In genomic region chr16:75773222-75773621, GRCm38 (mm10) we compare ENCODE assay signal across 20 mouse cellular contexts. TPM values are rescaled to one million over a fixed set of nuclear protein-coding genes. Genes with fewer than 3 reads are reported as not detected.
DNase-seq lines count a peak whose midpoint lies in the region; ATAC-seq lines count a peak whose summit lies in the region.
"Had no signal": no experiment of that assay in that cellular context is flagged by ENCODE, and none has a peak within 500 bp of the region (broad histone marks: within the 10 kb centered on the region; RNA-seq: fewer than 3 reads in every experiment).

No protein-coding gene starts in this region.

- peak; percentile 9 for DNase-seq in layer of hippocampus, adult 11-12 months (ENCODE audit: low spot score)
- no peak for DNase-seq in layer of hippocampus, adult 9-10 months (ENCODE audit: low spot score)
- peak; percentile 9 to 11 for DNase-seq in right cerebral cortex, postnatal 36 days (ENCODE audit: low spot score in 2 of 2)
- no peak for DNase-seq in right cerebral cortex, postnatal 4 days
- peak; percentile 9 to 28 for DNase-seq in layer of hippocampus, postnatal 14 days (ENCODE audit: low spot score in 2 of 2)
- no peak for DNase-seq in hindbrain, embryonic 14.5 days (ENCODE audit: low spot score)
- DNase-seq: adrenal gland, postnatal 14 days; cerebellum, adult 18-20 months; cerebellum, adult 9-11 months; forebrain, postnatal 0 days; gastrocnemius, postnatal 14 days; heart, adult 2 months had no signal

- no peak for ATAC-seq in hindbrain, embryonic 14.5 days (ENCODE audit: low FRiP score)
- ATAC-seq: activated CD4-positive, CD25-positive, alpha-beta regulatory T cell, adult 4 months; forebrain, embryonic 13.5 days; forebrain, postnatal 0 days; Patski had no signal

- no peak overlapping the region for H3K4me3 ChIP-seq in hindbrain, embryonic 14.5 days (replicated peaks; ENCODE audit: low read length)
- H3K4me3 ChIP-seq: embryonic facial prominence, embryonic 10.5 days; forebrain, embryonic 13.5 days; heart, adult 2 months; heart, embryonic 12.5 days; hindbrain, embryonic 10.5 days; hindbrain, embryonic 15.5 days had no signal

- 86% methylated on average over 10 of the region's 10 CpGs for WGBS in hindbrain, embryonic 14.5 days

- no peaks in the 10 kb centered on the region for H3K4me1 ChIP-seq in hindbrain, embryonic 14.5 days (replicated peaks; ENCODE audit: control insufficient read depth, insufficient read depth, low read length)
- H3K4me1 ChIP-seq: embryonic facial prominence, embryonic 10.5 days; forebrain, embryonic 13.5 days; heart, embryonic 12.5 days; hindbrain, embryonic 10.5 days; hindbrain, embryonic 15.5 days had no signal

- H3K27me3 ChIP-seq in hindbrain, embryonic 14.5 days (ENCODE audit: control insufficient read depth, insufficient read depth, low read length), result no peaks in the 10 kb centered on the region
- H3K27me3 ChIP-seq: CH12.LX; forebrain, embryonic 13.5 days; heart, embryonic 12.5 days; hindbrain, embryonic 15.5 days had no signal

- no peak overlapping the region for H3K4me2 ChIP-seq in hindbrain, embryonic 14.5 days (replicated peaks)
- H3K4me2 ChIP-seq: forebrain, embryonic 13.5 days; heart, embryonic 12.5 days; hindbrain, embryonic 15.5 days had no signal

- no peak overlapping the region for H3K9ac ChIP-seq in hindbrain, embryonic 14.5 days
- H3K9ac ChIP-seq: forebrain, embryonic 13.5 days; forebrain, postnatal 0 days; heart, embryonic 12.5 days; hindbrain, embryonic 15.5 days had no signal

- no peaks in the 10 kb centered on the region for H3K9me3 ChIP-seq in hindbrain, embryonic 14.5 days (ENCODE audit: control insufficient read depth, low read length)
- H3K9me3 ChIP-seq: embryonic facial prominence, embryonic 10.5 days; forebrain, embryonic 13.5 days; heart, embryonic 12.5 days; hindbrain, embryonic 10.5 days; hindbrain, embryonic 15.5 days had no signal

- H3K36me3 ChIP-seq in hindbrain, embryonic 14.5 days (replicated peaks; ENCODE audit: control insufficient read depth, insufficient read depth), result no peaks in the 10 kb centered on the region
- H3K36me3 ChIP-seq: embryonic facial prominence, embryonic 10.5 days; heart, embryonic 12.5 days; hindbrain, embryonic 10.5 days; hindbrain, embryonic 15.5 days had no signal

- H3K27ac ChIP-seq in hindbrain, embryonic 14.5 days, result no peak overlapping the region
- H3K27ac ChIP-seq: embryonic facial prominence, embryonic 10.5 days; forebrain, embryonic 13.5 days; heart, adult 2 months; hindbrain, embryonic 10.5 days; hindbrain, embryonic 15.5 days had no signal

RNA-seq across cellular contexts. Expression of gene Hspa13, which starts 6.3 kb away (rescaled TPM):
- 10 to 100 TPM; 34.8 to 37.3 TPM for total RNA-seq in layer of hippocampus, postnatal 14 days (2021)
- polyA plus RNA-seq in hindbrain, embryonic 14.5 days (2014; fragmentation: Nextera tagmentation; extraction: Ambion mirVana), result 45.1 and 53.4 TPM in 2 replicates

Comparison
In these comparisons a context has a peak if more than half of its experiments do, and no peak if none do; other contexts are left out.
1. DNase-seq: peak in layer of hippocampus, adult 11-12 months (single experiment), right cerebral cortex, postnatal 36 days (2 of 2) and layer of hippocampus, postnatal 14 days (2 of 2); none in layer of hippocampus, adult 9-10 months (single experiment), right cerebral cortex, postnatal 4 days (single experiment) and hindbrain, embryonic 14.5 days (single experiment).